Mouse (Mus musculus) cortical plate, adult 2 months (tissue): ENCODE data around the gene Zkscan16.

Source experiments
- CTCF ChIP-seq: fragments of 200-500 bp; IDR thresholded peaks from 2 replicates; pipeline ENCODE4 v1.5.1; 2011; ENCODE audit warnings: mild to moderate bottlenecking, control low read depth, low read length; ENCODE audit not compliant: insufficient read depth; ENCODE audit errors: extremely low read depth
- POLR2A ChIP-seq: fragments of 200-500 bp; IDR thresholded peaks from 2 replicates; pipeline ENCODE4 v1.6.1; 2011; ENCODE audit warnings: mild to moderate bottlenecking, low read length, control low read depth; ENCODE audit not compliant: insufficient read depth; ENCODE audit errors: extremely low read depth

DNA sequence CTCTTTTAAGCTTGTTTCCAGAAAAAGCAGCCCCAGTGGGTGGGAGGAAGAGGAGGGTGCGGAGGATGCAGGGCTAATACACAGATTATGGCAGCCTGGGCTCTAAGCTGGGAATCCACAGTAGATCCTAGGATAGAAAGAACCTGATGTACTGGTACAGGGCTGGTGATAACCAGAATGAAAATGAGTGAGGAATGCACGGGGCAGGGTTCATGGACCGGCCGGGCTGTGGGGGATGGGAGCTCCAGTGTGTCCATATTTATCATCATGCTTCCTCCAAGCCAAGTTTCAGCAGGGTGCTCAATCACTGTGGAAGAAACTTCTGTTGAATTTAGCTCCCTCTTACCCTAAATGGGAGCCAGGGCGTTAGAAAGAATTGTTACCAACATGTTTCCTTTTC is 53.7 kb downstream of the Zkscan16 start:
- TF ChIP-seq CTCF (no peak), POLR2A (no peak)
